Mouse (Mus musculus): ENCODE results near the gene Ttll7. TPM values are rescaled to one million over a fixed set of nuclear protein-coding genes. Genes with fewer than 3 reads are reported as not detected.

The Ttll7 gene
- polyA plus RNA-seq, 1 experiment from 2014 or later, result 0.52 TPM

GRCm38 (mm10) chr3:147026248-147026647 lies 174.1 kb downstream of the Ttll7 start:
- H3K36me3 ChIP-seq (replicated peaks; ENCODE audit: insufficient read depth, low read length), result no peaks in the 10 kb centered on the region
- H3K27ac ChIP-seq (ENCODE audit: low read depth), result no peak overlapping the region
- no peak for TF ChIP-seq EP300 (IDR thresholded peaks at IDR 0.05; ENCODE audit: low read depth)
- no peak for TF ChIP-seq CTCF (IDR thresholded peaks at IDR 0.05; ENCODE audit: low read depth)

GRCm38 (mm10) chr3:147028382-147028781 lies 176.2 kb downstream of the Ttll7 start:
- ATAC-seq (no peak), DNase-seq (no peak)
- H3K36me3 ChIP-seq (replicated peaks; ENCODE audit: insufficient read depth, low read length), result no peaks in the 10 kb centered on the region
- H3K27ac ChIP-seq (ENCODE audit: low read depth), result no peak overlapping the region
- TF ChIP-seq EP300 (IDR thresholded peaks at IDR 0.05; ENCODE audit: low read depth) (no peak), CTCF (IDR thresholded peaks at IDR 0.05; ENCODE audit: low read depth) (no peak)
- 73% methylated on average over 7 of the region's 7 CpGs for WGBS (ENCODE audit: insufficient replicate concordance)
- no peak overlapping the region for H3K4me2 ChIP-seq (ENCODE audit: low read depth, low read length)
- no peak overlapping the region for H3K4me3 ChIP-seq (ENCODE audit: low read depth, low read length)
- H3K9ac ChIP-seq (replicated peaks), result no peak overlapping the region
- no peaks in the 10 kb centered on the region for H3K4me1 ChIP-seq (ENCODE audit: insufficient read depth)
- no peaks in the 10 kb centered on the region for H3K27me3 ChIP-seq (ENCODE audit: insufficient read depth, low read length)
- no peaks in the 10 kb centered on the region for H3K9me3 ChIP-seq (ENCODE audit: low read length)

More at GRCm38 (mm10) chr3:147026248-147026647, 174.1 kb downstream of the Ttll7 start:
- H3K9ac ChIP-seq (replicated peaks), result no peak overlapping the region
- WGBS (ENCODE audit: insufficient replicate concordance), result 85% methylated on average over 5 of the region's 5 CpGs
- H3K27me3 ChIP-seq (ENCODE audit: insufficient read depth, low read length), result no peaks in the 10 kb centered on the region
- no peaks in the 10 kb centered on the region for H3K4me1 ChIP-seq (ENCODE audit: insufficient read depth)
- H3K4me2 ChIP-seq (ENCODE audit: low read depth, low read length), result no peak overlapping the region
- H3K4me3 ChIP-seq (ENCODE audit: low read depth, low read length), result no peak overlapping the region
- DNase-seq, result no peak
- no peaks in the 10 kb centered on the region for H3K9me3 ChIP-seq (ENCODE audit: low read length)
- ATAC-seq, result no peak

- H3K27ac ChIP-seq (ENCODE audit: low read depth), result no peak overlapping the region
- no peaks in the 10 kb centered on the region for H3K9me3 ChIP-seq (ENCODE audit: low read length)
- H3K36me3 ChIP-seq (replicated peaks; ENCODE audit: insufficient read depth, low read length), result no peaks in the 10 kb centered on the region
- no peak for DNase-seq
- H3K27me3 ChIP-seq (ENCODE audit: insufficient read depth, low read length), result no peaks in the 10 kb centered on the region
- H3K9ac ChIP-seq (replicated peaks), result no peak overlapping the region
- no peak for ATAC-seq
- TF ChIP-seq CTCF (IDR thresholded peaks at IDR 0.05; ENCODE audit: low read depth) (no peak), EP300 (IDR thresholded peaks at IDR 0.05; ENCODE audit: low read depth) (no peak)
- WGBS (ENCODE audit: insufficient replicate concordance), result 72% methylated on average over 11 of the region's 11 CpGs
- H3K4me2 ChIP-seq (ENCODE audit: low read depth, low read length), result no peak overlapping the region
- no peaks in the 10 kb centered on the region for H3K4me1 ChIP-seq (ENCODE audit: insufficient read depth)
- H3K4me3 ChIP-seq (ENCODE audit: low read depth, low read length), result no peak overlapping the region
Measured at GRCm38 (mm10) chr3:147029718-147030117, 177.6 kb downstream of the Ttll7 start.

GRCm38 (mm10) chr3:147030266-147030880 lies 178.2 kb downstream of the Ttll7 start:
- Histone ChIP-seq H3K9me3 (ENCODE audit: low read length) (no peaks in the 10 kb centered on the region), H3K27me3 (ENCODE audit: insufficient read depth, low read length) (no peaks in the 10 kb centered on the region), H3K27ac (ENCODE audit: low read depth) (no peak overlapping the region), H3K9ac (replicated peaks) (no peak overlapping the region), H3K4me1 (ENCODE audit: insufficient read depth) (no peaks in the 10 kb centered on the region), H3K4me2 (ENCODE audit: low read depth, low read length) (no peak overlapping the region), H3K36me3 (replicated peaks; ENCODE audit: insufficient read depth, low read length) (no peaks in the 10 kb centered on the region), H3K4me3 (ENCODE audit: low read depth, low read length) (no peak overlapping the region)
- no peak for ATAC-seq
- DNase-seq, result no peak
- TF ChIP-seq EP300 (IDR thresholded peaks at IDR 0.05; ENCODE audit: low read depth) (no peak), CTCF (IDR thresholded peaks at IDR 0.05; ENCODE audit: low read depth) (no peak)
- 54% methylated on average over 11 of the region's 11 CpGs for WGBS (ENCODE audit: insufficient replicate concordance)

Other genes starting within 250 kb of the Ttll7 start
- gene Dnase2b, start 236.8 kb upstream of the Ttll7 start, polyA plus RNA-seq (2015; fragmentation: Nextera tagmentation; extraction: Ambion mirVana), result 3.9 and 4.0 TPM in 2 replicates
- gene 4930503B20Rik, start 201.1 kb upstream of the Ttll7 start, polyA plus RNA-seq (2015; fragmentation: Nextera tagmentation; extraction: Ambion mirVana), result not detected in 2 replicates
- 0.11 TPM in 1 of 2 replicates, not detected in the other for gene Samd13, start 166.8 kb upstream of the Ttll7 start, polyA plus RNA-seq (2015; fragmentation: Nextera tagmentation; extraction: Ambion mirVana)
- 14.1 and 15.4 TPM in 2 replicates for gene Prkacb, start 39.4 kb upstream of the Ttll7 start, polyA plus RNA-seq (2015; fragmentation: Nextera tagmentation; extraction: Ambion mirVana)